Mouse (Mus musculus): ENCODE results near the gene Akap13.

- TF ChIP-seq CTCF (IDR thresholded peaks at IDR 0.05; ENCODE audit: borderline replicate concordance, insufficient read depth, low read depth, low read length) (no peak), POLR2A (IDR thresholded peaks at IDR 0.05; ENCODE audit: borderline replicate concordance, insufficient read depth, low read length) (no peak)
Measured at GRCm38 (mm10) chr7:75586113-75586512, 130.8 kb downstream of the Akap13 start.

Measured in cerebellum, adult 2 months (tissue).